Mouse (Mus musculus) adrenal gland, postnatal 14 days (tissue): ENCODE results near the gene Kif13a. TPM values are rescaled to one million over a fixed set of nuclear protein-coding genes. Genes with fewer than 3 reads are reported as not detected.

Source experiments
- DNase-seq: peaks from one replicate; pipeline ENCODE4 v3.0.0; 2021; ENCODE audit warnings: mixed read lengths
- total RNA-seq: library from RNA; stranded (reverse); gene quantifications from 2 replicates; pipeline ENCODE4 v1.2.3, GENCODE M21; 2021

Gene Kif13a
- total RNA-seq, 1 experiment from 2014 or later: 32.3 TPM

DNA sequence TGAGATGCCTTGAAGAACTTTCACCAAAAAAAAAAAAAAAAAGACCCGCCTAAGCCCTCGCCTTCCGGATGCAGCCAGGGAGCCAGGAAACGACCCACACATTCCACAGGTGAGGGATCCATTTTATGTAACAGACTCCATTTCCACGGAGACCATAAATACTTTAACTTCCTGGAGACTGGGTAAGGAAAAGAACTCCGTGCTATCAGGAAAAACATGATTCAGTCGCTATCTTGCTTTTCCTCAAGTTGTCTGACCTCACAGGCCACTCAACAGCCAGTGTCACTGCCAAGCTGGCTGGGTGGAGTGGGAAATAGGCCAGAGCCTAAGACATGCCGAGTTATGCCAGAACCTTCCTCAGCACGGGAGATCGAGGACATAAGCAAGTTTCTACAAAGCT lies 46.3 kb downstream of the Kif13a start:
- DNase-seq: peak; percentile 74

DNA sequence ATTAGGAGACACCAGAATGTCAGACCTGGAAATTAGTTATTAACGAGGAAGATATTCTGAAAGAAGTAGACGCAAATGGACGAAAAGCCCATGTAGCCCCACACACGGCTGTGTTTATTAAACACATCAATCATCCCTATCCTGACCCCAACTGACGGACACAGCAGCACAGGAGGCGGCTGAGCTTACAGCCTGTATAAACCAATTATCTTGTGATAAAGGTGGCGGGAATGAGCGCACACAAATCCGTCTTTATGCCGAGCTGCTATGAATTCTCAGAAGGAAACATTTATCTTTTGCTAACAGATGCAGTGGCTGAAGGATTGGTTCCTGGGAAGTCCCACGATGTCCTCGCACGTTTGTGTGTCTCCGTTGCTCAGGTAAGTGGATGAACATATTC lies 48.9 kb downstream of the Kif13a start:
- DNase-seq: no peak

DNA sequence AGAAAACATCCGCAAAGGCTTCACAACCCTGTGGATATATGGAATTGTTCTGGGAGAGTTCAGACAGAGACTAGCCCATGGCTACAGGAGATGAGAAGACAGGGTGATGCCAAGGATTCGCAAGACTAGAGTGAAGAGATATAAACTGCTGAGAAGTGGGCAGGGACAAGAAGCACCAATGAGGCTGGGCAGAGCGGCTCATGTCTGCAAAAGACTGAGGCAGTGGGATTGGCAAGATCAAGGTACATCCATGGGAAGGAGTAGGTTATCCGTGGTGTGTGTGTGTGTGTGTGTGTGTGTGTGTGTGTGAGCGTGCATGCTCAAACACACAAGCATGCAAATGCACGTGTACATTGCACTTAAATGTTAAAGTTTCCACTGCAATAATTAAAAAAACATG lies 49.4 kb downstream of the Kif13a start:
- DNase-seq: no peak

DNA sequence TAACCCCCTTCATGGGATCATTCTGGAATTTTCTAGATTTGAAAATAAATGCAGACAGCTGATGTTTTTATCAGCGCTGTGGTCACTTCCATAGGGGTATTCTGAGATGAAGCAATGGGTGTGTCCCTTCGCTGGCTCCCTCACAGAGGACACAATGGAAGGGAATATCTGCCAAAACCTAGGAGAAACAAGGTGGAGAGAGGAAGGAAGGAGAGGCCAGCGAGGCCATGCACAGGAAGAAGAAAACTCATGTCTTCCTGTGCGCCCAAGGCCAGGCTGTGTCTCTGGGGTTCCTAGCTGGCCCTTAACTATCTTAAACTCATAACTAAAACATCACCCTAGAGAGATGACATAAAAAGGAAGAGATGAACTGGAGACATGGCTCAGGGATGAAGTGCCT lies 52.6 kb downstream of the Kif13a start:
- no peak for DNase-seq

- no peak for DNase-seq
Observed at GRCm38 (mm10) chr13:46875377-46875776, 54.3 kb downstream of the Kif13a start.

DNA sequence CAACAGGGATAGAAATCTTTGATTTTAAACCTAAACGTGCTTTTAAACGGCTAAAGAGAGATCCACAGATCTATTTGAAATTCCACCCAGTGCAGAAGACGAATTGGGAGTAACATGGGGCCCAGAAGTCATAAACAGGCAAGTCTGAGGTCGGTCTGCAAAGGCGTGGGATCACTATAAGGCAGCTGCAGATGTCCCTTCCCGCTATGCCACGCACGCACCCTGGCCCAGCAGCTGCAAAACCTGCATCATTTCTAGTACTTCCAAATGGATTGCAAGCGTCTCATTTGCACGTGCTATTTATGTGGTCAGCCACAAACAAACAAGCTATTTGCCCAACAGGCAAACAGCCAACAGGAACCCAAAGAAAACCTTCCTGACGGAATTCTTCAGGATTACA lies 56.9 kb downstream of the Kif13a start:
- no peak for DNase-seq

DNA sequence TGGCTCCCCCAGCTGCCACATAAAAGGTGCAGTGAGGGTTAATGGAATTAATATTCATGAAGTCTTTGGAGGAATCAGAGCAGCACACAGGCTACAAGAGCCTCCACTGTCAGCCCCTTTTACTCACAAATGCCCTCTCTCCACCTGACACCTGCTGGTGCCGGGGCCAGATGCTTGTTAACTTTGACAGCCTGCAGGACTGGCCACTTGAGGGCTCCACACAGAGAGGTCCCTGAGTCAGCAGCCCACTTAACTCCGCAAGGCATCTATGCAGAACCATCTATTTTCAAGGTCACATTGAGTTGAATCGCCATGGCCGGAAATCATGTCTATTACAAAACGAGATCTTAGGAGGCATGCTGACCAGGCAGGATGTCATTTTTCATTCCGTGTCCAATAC lies 57.5 kb downstream of the Kif13a start:
- peak; percentile 34 for DNase-seq

- DNase-seq: no peak
Observed at GRCm38 (mm10) chr13:46869464-46869863, 60.2 kb downstream of the Kif13a start.

DNA sequence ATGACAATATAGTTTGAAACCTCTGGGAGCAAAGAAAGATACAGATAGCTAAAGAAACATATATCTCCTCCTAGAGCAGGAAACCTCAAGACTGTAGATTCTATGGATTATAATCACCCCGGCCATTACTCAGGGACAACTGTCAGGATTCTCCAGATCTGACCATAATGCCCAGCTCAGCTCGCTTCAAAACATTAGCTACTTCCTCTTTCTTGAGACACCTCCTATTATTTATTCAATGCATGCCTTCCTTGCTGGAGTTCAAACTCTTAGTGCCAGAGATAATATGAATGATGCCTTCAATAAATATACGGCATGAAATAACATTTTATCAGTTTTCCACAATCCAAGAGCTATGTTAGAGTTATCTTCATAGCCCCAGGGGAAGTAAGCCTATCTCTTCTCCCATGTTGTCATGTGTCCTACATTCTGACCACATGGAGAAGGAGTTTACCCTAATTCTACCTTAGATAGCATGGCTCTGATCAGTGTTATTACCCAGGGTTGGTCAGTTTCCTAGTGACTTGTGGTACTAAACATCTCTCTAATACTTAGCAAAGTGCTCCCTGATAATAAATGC lies 66.4 kb downstream of the Kif13a start:
- DNase-seq: no peak

DNA sequence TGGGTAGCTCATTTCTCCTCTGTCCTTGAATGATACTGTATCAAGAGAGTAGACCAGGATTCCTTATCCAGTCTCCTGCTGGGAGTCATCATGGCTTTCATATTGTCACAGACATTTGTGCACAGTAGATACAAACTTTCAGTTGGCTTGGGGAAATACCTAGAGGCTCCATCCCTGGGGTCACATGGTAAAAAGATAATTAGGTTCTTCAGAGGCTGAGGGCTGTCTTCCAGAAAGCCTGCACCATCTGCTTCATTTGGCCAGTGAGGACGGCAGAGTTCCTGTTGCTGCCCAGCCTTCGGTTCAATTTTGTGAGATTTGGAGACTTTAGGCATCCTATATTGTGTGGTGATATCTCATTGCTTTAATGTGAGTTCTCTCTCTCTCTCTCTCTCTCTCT lies 69.8 kb downstream of the Kif13a start:
- DNase-seq: no peak

DNA sequence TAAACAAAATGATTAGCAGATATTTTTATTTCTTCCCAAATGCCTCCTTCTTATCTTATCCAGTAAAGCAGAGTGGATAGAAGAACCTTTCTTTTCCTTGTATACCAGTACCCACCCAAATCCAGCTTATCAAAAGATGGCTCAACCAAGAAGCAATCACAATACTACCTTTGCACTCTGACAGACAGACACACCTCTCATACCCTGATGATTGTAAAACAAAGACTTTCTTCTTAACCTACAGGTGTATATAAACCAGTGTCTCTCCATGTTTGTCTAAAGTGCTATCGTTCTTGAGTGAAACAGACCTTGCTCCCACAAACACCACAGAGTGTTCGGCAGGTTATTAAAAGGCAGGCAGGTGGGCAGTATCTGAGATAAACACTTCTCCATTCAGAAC lies 70.5 kb downstream of the Kif13a start:
- DNase-seq: no peak

DNA sequence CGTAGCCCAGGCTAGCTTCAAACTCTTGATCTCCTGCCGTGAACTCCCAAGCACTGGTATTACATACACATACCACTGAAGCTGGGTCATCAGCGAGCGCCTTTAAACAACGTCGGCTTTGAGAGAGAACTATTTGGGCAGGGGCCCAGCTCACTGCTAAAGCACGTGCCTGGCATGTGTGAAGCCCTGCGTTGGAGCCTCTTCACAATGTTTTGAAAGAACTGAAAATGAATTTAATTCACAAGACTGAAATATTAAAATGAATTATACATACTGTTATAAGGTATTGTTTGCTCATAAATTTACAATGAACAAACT lies 70.9 kb downstream of the Kif13a start:
- DNase-seq: no peak

DNA sequence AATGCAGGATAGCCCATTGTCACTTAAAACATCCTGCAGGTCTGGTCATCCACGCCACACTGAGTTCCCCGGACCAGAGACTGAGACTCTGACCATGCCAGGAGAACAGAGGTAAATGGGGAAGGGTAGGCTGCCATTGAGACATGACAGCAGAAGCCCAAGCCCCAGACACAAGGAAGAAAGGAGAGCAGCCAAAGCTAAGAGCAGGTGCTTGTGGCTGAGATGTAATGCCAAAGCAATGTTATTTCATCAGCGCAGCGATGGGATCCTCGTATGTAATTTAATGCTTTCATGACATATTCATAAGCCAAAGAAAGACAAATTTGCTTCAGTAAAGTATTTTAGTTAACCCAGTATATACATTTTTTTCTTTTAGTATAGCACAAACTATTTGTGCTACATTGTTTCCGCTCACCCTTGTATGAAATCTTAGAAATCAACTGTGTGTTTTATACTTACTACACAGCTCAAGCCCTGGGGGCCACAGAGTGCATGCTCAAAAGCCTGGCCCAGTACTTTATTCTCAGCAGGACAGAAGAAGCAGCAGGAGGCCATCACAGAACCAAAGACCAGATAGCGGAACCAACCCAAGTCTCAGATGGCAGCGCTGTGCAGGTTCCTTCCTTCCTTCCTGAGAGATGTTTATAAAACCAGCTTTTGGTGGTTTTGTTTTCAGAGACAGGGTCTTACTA lies 71.4 kb downstream of the Kif13a start:
- no peak for DNase-seq

DNA sequence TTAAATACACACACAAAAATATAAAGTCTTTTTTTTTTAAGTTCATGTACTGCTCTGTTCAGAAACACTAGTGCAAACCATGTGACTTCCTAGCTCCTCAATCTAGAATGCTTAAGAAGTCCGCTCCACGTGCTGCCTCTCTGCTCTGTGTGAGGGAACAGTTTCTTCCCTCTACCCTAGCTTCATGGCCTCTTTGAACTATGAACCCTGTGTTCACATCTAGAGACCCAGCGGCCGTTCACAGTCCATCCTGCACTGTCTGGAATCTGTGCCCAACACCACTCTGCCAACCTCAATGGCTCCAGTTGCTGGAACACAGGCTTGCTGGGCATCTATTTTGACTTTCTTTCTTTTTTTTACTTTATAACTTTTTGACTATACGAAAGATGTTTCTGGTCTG lies 75.2 kb downstream of the Kif13a start:
- no peak for DNase-seq

GRCm38 (mm10) chr13:46852470-46852869 lies 77.2 kb downstream of the Kif13a start:
- no peak for DNase-seq

GRCm38 (mm10) chr13:46845456-46845855 lies 84.2 kb downstream of the Kif13a start:
- no peak for DNase-seq

DNA sequence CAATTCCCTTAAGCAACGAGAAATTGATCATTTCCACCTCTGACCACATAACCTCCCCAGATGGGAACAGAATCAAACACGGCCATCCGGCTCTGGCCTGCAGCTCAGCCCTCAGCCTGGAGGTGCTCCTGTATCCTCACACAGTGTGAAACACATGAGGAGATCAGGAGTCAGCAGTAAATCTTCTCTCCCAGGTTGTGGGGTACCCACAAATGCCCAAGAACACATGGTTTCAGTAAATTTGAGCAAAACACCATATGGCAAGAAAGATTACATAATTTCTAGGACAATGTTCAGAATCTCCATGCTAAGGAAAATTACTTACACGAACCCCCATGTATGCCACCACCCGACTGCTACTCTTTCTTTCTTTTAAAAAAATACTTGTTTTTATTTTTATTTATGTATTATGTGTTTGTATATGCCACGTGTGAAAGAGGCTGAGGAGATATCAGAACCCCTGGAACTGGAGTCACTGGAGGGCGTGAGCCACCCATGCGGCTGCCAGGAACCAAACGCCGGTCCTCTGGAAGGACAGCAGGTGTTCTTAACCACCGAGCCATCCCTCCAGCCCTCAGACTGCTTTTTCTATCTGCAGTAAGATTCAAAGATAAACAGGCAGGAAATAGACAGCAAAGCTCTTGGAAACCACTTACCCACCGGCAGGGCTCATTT lies 85.0 kb downstream of the Kif13a start:
- DNase-seq: no peak

GRCm38 (mm10) chr13:46843646-46844045 lies 86.0 kb downstream of the Kif13a start:
- DNase-seq: no peak

- DNase-seq: peak; percentile 72
Observed at GRCm38 (mm10) chr13:46842185-46842584, 87.5 kb downstream of the Kif13a start.

- no peak for DNase-seq
Observed at GRCm38 (mm10) chr13:46841668-46842067, 88.0 kb downstream of the Kif13a start.

DNA sequence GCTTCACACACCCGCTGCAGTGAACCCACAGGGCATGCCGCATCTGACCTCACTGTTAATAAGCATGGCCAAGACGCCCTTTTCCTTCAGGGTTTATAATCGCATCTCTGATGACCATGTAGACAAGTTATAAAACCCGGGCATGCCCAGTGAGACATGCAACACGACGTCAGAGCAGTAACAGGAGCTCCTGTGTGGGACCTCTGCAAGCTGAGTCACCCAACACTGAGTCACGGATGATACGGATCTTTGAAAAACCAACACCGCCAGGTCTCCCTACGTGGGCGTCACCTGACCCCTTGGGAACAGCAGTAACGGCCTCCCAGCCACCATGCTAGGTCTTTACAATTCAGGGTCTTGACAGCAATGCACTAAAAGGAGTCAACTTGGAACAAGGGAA lies 89.0 kb downstream of the Kif13a start:
- DNase-seq: peak; percentile 30

- no peak for DNase-seq
Observed at GRCm38 (mm10) chr13:46839236-46839635, 90.4 kb downstream of the Kif13a start.

GRCm38 (mm10) chr13:46838551-46838950 lies 91.1 kb downstream of the Kif13a start:
- DNase-seq: peak; percentile 42

DNA sequence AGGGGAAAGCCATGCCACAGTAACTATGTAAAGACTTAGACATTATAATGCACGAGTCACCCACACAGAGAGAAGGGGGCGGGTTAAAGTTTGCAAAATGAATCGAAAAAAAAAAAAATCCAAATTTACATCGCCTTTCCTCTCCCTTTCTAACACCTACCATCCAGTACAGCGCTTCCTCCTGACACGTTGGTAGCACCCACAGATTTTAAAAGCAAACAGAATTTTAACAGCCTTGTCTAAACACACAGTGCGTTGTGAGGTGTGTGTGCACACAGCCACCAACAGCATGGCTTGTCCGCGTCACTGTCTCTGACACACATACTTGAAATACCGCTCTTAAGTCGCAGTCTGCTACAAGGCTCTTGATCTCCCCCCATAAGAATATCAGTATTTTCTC lies 94.3 kb downstream of the Kif13a start:
- DNase-seq: no peak
